Mouse (Mus musculus) urinary bladder, adult 2 months (tissue): Measurements from ENCODE around the gene Xk. TPM values are rescaled to one million over a fixed set of nuclear protein-coding genes. Genes with fewer than 3 reads are reported as not detected.
"Not testable (repeated sequence)": the region's sequence is repeated elsewhere in the genome, so short reads cannot be mapped to it uniquely, and the experiment has no call there.

Experiments
- DNase-seq: peaks from one replicate; pipeline ENCODE4 v3.0.0; 2022; ENCODE audit warnings: low spot score
- polyA plus RNA-seq: library from polyadenylated mRNA; depleted of rRNA; stranded (reverse); fragments of >200 nt; gene quantifications from 2 replicates; pipeline ENCODE4 v1.2.3, GENCODE M21; 2012; rRNA removed

Gene Xk
- polyA plus RNA-seq, 1 experiment = 13.8 TPM

GRCm38 (mm10) chrX:9316457-9316856, 43.9 kb downstream of the Xk start:
- DNase-seq = not testable (repeated sequence)

GRCm38 (mm10) chrX:9327954-9328353, 55.4 kb downstream of the Xk start:
- DNase-seq = not testable (repeated sequence)

- not testable (repeated sequence) for DNase-seq
These were observed 59.9 kb downstream of the Xk start for GRCm38 (mm10) chrX:9332366-9332962.

GRCm38 (mm10) chrX:9333035-9333434, 60.5 kb downstream of the Xk start:
- peak; percentile 63 for DNase-seq

GRCm38 (mm10) chrX:9334996-9335395, 62.4 kb downstream of the Xk start:
- DNase-seq = not testable (repeated sequence)

GRCm38 (mm10) chrX:9350327-9350726, 77.8 kb downstream of the Xk start, which contains the start of gene H2al1k:
TSS of gene H2al1k (plus strand) at chrX:9350627.
- not testable (repeated sequence) for DNase-seq

Other genes with a start within 250 kb of the Xk start
- gene Fthl17e, start 239.3 kb upstream of the Xk start, polyA plus RNA-seq = not detected in 2 replicates
- gene Fthl17f, start 209.7 kb upstream of the Xk start, polyA plus RNA-seq = not detected in 2 replicates
- gene 4930402K13Rik, start 168.2 kb upstream of the Xk start, polyA plus RNA-seq = not detected in 2 replicates
- 3.4 and 3.5 TPM in 2 replicates for gene Lancl3, start 72.9 kb upstream of the Xk start, polyA plus RNA-seq
- gene Gm14862, start 15.9 kb upstream of the Xk start, polyA plus RNA-seq = not detected in 2 replicates
- gene H2al1m, start 11.0 kb downstream of the Xk start, polyA plus RNA-seq = 0.84 and 0.89 TPM in 2 replicates
- not detected in 2 replicates for gene H2al1k, start 77.9 kb downstream of the Xk start, polyA plus RNA-seq
- 5.0 and 7.7 TPM in 2 replicates for gene Cybb, start 215.0 kb downstream of the Xk start, polyA plus RNA-seq